Mouse (Mus musculus): ENCODE measurements around the gene Scrn3. TPM values are rescaled to one million over a fixed set of nuclear protein-coding genes. Genes with fewer than 3 reads are reported as not detected.

The Scrn3 gene
- polyA plus RNA-seq, 1 experiment, result 2.9 TPM

DNA sequence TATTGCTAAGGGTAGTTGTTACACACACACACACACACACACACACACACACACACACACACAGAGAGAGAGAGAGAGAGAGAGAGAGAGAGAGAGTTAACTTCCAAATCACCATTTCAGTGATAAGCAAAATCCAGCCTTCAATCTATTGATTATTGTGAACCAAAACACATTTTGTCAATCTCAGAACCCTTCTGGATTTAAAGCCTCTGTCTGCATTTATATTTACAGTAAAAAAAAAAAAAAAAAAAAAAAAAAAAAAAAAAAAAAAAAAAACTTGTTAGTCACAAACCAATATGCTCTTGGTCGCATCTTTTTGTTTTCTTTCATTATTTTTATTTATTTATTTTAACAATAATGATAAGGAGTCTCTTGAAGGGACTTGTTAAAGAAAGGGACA is 45.8 kb upstream of the Scrn3 start:
- WGBS, result 37% methylated on average over 1 of the region's 1 CpGs
- H3K27me3 ChIP-seq (ENCODE audit: control insufficient read depth, insufficient read depth, low read length), result peaks cover 38% of the 10 kb centered on the region

DNA sequence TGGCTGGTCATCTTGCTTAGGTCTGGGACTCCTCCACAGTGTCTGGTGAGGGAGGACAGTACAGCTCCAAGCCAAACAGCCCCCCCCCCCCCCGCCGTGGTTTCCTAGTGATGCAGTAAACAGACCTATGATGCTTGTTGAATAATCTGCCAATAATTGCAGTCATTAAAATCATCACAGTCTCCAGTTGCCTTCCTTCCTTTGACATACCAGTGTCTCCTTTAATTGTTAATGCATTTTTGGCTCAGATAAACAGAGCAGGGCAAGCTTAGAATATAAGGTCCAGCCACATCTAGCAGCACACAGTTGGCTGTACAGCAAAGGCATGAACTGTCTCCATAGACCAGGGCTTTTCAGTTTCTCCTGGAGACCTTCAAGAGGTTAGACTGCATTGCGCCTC is 45.2 kb upstream of the Scrn3 start:
- Histone ChIP-seq H3K27me3 (ENCODE audit: control insufficient read depth, insufficient read depth, low read length) (peaks cover 40% of the 10 kb centered on the region), H3K27ac (ENCODE audit: control insufficient read depth, insufficient read depth, low read length) (no peak overlapping the region), H3K36me3 (ENCODE audit: control insufficient read depth, insufficient read depth, low read length) (no peaks in the 10 kb centered on the region), H3K4me1 (replicated peaks; ENCODE audit: control insufficient read depth, insufficient read depth, low read length) (peaks cover 19% of the 10 kb centered on the region), H3K4me3 (ENCODE audit: control insufficient read depth, insufficient read depth, low read length) (no peak overlapping the region)
- DNase-seq, result no peak
- WGBS, result 26% methylated on average over 3 of the region's 3 CpGs
- no peak for TF ChIP-seq CTCF (IDR thresholded peaks at IDR 0.05; ENCODE audit: borderline replicate concordance, control insufficient read depth, extremely low read depth, insufficient read depth, low read length, poor library complexity)
- TF ChIP-seq POLR2A (IDR thresholded peaks at IDR 0.05; ENCODE audit: control insufficient read depth, extremely low read depth, insufficient read depth, low read length, poor library complexity), result no peak

More for the DNA sequence above, 45.8 kb upstream of the Scrn3 start:
- Histone ChIP-seq H3K36me3 (ENCODE audit: control insufficient read depth, insufficient read depth, low read length) (no peaks in the 10 kb centered on the region), H3K4me1 (replicated peaks; ENCODE audit: control insufficient read depth, insufficient read depth, low read length) (peaks cover 16% of the 10 kb centered on the region), H3K27ac (ENCODE audit: control insufficient read depth, insufficient read depth, low read length) (no peak overlapping the region), H3K4me3 (ENCODE audit: control insufficient read depth, insufficient read depth, low read length) (no peak overlapping the region)
- DNase-seq, result no peak
- TF ChIP-seq CTCF (IDR thresholded peaks at IDR 0.05; ENCODE audit: borderline replicate concordance, control insufficient read depth, extremely low read depth, insufficient read depth, low read length, poor library complexity) (no peak), POLR2A (IDR thresholded peaks at IDR 0.05; ENCODE audit: control insufficient read depth, extremely low read depth, insufficient read depth, low read length, poor library complexity) (no peak)

- Histone ChIP-seq H3K27ac (ENCODE audit: control insufficient read depth, insufficient read depth, low read length) (no peak overlapping the region), H3K27me3 (ENCODE audit: control insufficient read depth, insufficient read depth, low read length) (peaks cover 44% of the 10 kb centered on the region), H3K4me1 (replicated peaks; ENCODE audit: control insufficient read depth, insufficient read depth, low read length) (peaks cover 23% of the 10 kb centered on the region), H3K36me3 (ENCODE audit: control insufficient read depth, insufficient read depth, low read length) (no peaks in the 10 kb centered on the region), H3K4me3 (ENCODE audit: control insufficient read depth, insufficient read depth, low read length) (no peak overlapping the region)
- TF ChIP-seq POLR2A (IDR thresholded peaks at IDR 0.05; ENCODE audit: control insufficient read depth, extremely low read depth, insufficient read depth, low read length, poor library complexity) (no peak), CTCF (IDR thresholded peaks at IDR 0.05; ENCODE audit: borderline replicate concordance, control insufficient read depth, extremely low read depth, insufficient read depth, low read length, poor library complexity) (no peak)
- no peak for DNase-seq
- WGBS, result 14% methylated on average over 4 of the region's 4 CpGs
Observed at GRCm38 (mm10) chr2:73267818-73268217, 44.6 kb upstream of the Scrn3 start.

GRCm38 (mm10) chr2:73268281-73268680 is 44.1 kb upstream of the Scrn3 start:
- no peak overlapping the region for H3K4me3 ChIP-seq (ENCODE audit: control insufficient read depth, insufficient read depth, low read length)
- 10% methylated on average over 12 of the region's 12 CpGs for WGBS
- DNase-seq, result no peak
- peaks cover 45% of the 10 kb centered on the region for H3K27me3 ChIP-seq (ENCODE audit: control insufficient read depth, insufficient read depth, low read length)
- peaks cover 28% of the 10 kb centered on the region for H3K4me1 ChIP-seq (replicated peaks; ENCODE audit: control insufficient read depth, insufficient read depth, low read length)
- no peak overlapping the region for H3K27ac ChIP-seq (ENCODE audit: control insufficient read depth, insufficient read depth, low read length)
- H3K36me3 ChIP-seq (ENCODE audit: control insufficient read depth, insufficient read depth, low read length), result no peaks in the 10 kb centered on the region
- TF ChIP-seq POLR2A (IDR thresholded peaks at IDR 0.05; ENCODE audit: control insufficient read depth, extremely low read depth, insufficient read depth, low read length, poor library complexity) (no peak), CTCF (IDR thresholded peaks at IDR 0.05; ENCODE audit: borderline replicate concordance, control insufficient read depth, extremely low read depth, insufficient read depth, low read length, poor library complexity) (no peak)

- Histone ChIP-seq H3K4me1 (replicated peaks; ENCODE audit: control insufficient read depth, insufficient read depth, low read length) (peaks cover 34% of the 10 kb centered on the region), H3K36me3 (ENCODE audit: control insufficient read depth, insufficient read depth, low read length) (no peaks in the 10 kb centered on the region), H3K27ac (ENCODE audit: control insufficient read depth, insufficient read depth, low read length) (no peak overlapping the region), H3K27me3 (ENCODE audit: control insufficient read depth, insufficient read depth, low read length) (peaks cover 46% of the 10 kb centered on the region), H3K4me3 (ENCODE audit: control insufficient read depth, insufficient read depth, low read length) (no peak overlapping the region)
- no peak for DNase-seq
- no peak for TF ChIP-seq POLR2A (IDR thresholded peaks at IDR 0.05; ENCODE audit: control insufficient read depth, extremely low read depth, insufficient read depth, low read length, poor library complexity)
- TF ChIP-seq CTCF (IDR thresholded peaks at IDR 0.05; ENCODE audit: borderline replicate concordance, control insufficient read depth, extremely low read depth, insufficient read depth, low read length, poor library complexity), result no peak
- 11% methylated on average over 8 of the region's 8 CpGs for WGBS
Observed at GRCm38 (mm10) chr2:73268836-73269395, 43.5 kb upstream of the Scrn3 start.

GRCm38 (mm10) chr2:73269666-73270065 is 42.7 kb upstream of the Scrn3 start:
- 5% methylated on average over 17 of the region's 17 CpGs for WGBS
- no peak for TF ChIP-seq POLR2A (IDR thresholded peaks at IDR 0.05; ENCODE audit: control insufficient read depth, extremely low read depth, insufficient read depth, low read length, poor library complexity)
- no peak for TF ChIP-seq CTCF (IDR thresholded peaks at IDR 0.05; ENCODE audit: borderline replicate concordance, control insufficient read depth, extremely low read depth, insufficient read depth, low read length, poor library complexity)
- peaks cover 52% of the 10 kb centered on the region for H3K27me3 ChIP-seq (ENCODE audit: control insufficient read depth, insufficient read depth, low read length)

More at GRCm38 (mm10) chr2:73269666-73270065, 42.7 kb upstream of the Scrn3 start:
- Histone ChIP-seq H3K4me3 (ENCODE audit: control insufficient read depth, insufficient read depth, low read length) (no peak overlapping the region), H3K36me3 (ENCODE audit: control insufficient read depth, insufficient read depth, low read length) (no peaks in the 10 kb centered on the region), H3K4me1 (replicated peaks; ENCODE audit: control insufficient read depth, insufficient read depth, low read length) (peaks cover 41% of the 10 kb centered on the region), H3K27ac (ENCODE audit: control insufficient read depth, insufficient read depth, low read length) (no peak overlapping the region)
- no peak for DNase-seq

Measured in thymus, adult 2 months (tissue).